Mouse (Mus musculus) left cerebral cortex, postnatal 25 days (tissue): ENCODE measurements at regions not wholly inside any gene's neighbourhood (a gene's known extent, or its start where the extent isn't known, plus 50 kb on each side); places are given as distances from the start of the nearest gene placed in this dataset.
A peak's percentile ranks its signal among the peaks of the same experiment; 100 is the strongest.
"Not testable (repeated sequence)": the region's sequence is repeated elsewhere in the genome, so short reads cannot be mapped to it uniquely, and the experiment has no call there.

Experiments used
- DNase-seq, 2 experiments: peaks; one replicate each; pipeline ENCODE4 v3.0.0; 2022; ENCODE audit warnings: low spot score in 2 of 2, mixed read lengths in 1 of 2
- intact Hi-C: fragments of 180-260 bp; cut with DNase I; formaldehyde crosslinking; loops from one replicate; pipeline ENCODE4 v1.15.1; 2025

DNA sequence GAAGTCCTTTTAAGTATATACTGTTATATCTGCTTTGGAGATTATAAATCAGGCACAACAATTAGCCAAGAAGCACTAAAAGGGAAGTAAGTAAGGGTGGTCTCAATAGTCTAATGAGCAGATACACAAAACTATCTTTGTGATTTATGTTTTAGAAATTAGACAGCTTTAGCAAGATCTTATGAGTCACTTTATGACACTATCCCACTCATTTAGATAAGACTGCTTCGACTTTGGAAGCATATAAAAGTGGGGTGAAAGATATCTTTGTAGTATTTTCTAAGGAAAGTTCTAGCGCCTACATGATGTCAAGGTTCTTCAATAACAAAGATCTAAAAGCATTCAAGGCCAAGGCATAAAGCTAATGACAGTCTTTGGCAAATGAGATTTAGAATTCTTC lies 214.5 kb upstream of the Slc7a11 start:
- DNase-seq, result no peak
- intact Hi-C loops, result no loop called here

DNA sequence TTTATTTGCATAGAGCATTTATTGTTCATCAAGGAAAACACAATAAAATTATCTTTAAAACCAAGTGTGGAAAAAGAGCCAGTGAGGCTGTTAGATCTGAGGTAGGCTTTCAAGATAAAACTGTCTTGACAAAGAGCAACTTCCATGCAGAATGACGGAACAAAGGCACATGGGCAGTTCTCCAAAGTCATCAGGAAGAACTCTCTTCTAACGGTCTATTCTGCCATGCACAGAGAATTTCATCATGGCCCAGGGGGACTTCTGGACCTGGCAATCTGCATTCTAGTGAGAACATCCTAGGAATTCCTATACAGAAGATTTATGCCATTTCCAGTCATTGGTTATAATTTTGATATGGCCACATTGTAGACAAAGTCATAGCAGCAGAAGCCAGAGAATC lies 211.0 kb upstream of the Slc7a11 start:
- intact Hi-C loops, result no loop called here

DNA sequence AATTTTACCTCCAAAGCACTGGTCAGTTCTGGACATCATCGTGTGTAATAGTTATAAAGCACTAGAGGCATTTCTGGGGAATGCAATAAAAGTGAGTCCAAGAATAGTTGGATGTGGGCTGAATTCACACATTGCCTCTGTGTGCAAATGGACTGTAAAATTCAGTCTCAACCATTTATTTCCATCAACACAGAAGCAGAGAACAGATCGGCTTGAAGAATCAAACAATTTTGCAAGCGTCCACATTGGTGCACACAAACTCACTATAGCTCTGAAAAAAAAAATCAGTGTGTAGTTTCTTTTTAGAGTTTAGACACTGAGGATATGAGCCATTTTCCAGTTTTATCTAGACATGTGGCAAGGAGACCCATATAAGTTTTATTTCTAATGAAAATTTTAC lies 208.9 kb upstream of the Slc7a11 start:
- intact Hi-C loops, result no loop called here
- peak in 1 of 2 experiments; percentile 60 for DNase-seq

More for the DNA sequence above, 211.0 kb upstream of the Slc7a11 start:
- DNase-seq, result no peak

- no peak for DNase-seq
- intact Hi-C loops, result no loop called here
Measured at GRCm38 (mm10) chr3:50643068-50643467, 199.7 kb upstream of the Slc7a11 start.

DNA sequence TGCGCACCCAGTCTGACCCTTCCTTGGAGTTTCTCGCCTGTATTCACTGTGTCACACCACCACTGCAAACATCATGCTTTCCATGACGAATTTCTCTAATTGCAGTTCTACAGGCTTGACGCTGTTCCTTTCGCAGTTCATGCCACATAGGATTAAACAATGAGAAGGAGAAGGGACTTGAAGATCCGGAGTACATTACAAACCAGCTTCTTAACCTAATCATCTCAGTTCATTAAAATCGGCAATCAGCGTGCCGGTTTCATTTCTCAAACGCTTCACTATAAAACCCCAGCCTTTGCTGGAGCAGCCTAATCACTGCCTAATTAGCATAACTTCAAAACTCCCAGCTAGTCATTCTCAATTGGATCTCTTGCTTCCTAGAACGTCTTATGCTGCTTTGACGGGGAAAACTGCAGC lies 196.5 kb upstream of the Slc7a11 start:
- intact Hi-C loops, result no loop called here
- DNase-seq, result peak in 1 of 2 experiments; percentile 11

- no peak for DNase-seq
- intact Hi-C loops, result no loop called here
Measured at GRCm38 (mm10) chr3:50634457-50635075, 191.2 kb upstream of the Slc7a11 start.

DNA sequence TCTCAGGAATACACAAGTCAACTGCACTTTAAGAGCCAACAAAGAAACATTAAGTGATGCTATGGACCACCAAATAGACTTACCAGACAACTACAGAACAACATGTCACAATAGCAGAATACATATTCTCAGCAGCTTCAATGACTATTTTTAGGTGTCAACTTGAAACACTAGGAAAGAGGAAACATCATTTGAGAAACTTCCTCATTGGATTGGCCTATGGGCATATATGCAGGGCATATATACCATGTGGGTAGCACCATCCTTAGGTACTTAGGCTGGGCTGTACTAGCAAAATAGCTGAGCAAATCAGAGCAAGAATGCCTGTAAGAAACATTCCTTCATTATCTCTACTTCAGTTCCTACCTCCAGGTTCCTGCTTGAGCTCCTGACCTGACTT lies 187.9 kb upstream of the Slc7a11 start:
- intact Hi-C loops, result no loop called here
- DNase-seq, result no peak

GRCm38 (mm10) chr3:50628092-50628696 lies 184.8 kb upstream of the Slc7a11 start:
- DNase-seq, result no peak
- intact Hi-C loops, result no loop called here

DNA sequence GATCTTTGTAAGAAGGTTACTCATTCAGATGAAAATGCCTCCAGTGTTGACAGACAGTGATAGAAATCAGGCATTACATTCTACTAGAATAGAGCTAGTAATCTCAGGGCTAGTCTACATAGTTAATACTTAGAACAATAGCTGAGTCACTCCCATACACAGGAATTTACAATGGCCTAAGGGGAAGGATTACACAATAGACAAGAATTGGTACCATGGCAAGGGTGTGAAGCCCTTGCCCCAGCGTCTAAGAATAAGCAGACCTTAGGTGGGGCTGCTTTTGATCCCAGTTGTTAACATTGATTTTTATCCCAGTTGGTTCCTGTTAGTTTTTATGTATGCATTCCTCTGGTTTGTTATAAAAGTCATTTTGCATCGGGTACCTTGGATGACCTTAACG lies 177.8 kb upstream of the Slc7a11 start:
- intact Hi-C loops, DNase-seq: not testable (repeated sequence)

DNA sequence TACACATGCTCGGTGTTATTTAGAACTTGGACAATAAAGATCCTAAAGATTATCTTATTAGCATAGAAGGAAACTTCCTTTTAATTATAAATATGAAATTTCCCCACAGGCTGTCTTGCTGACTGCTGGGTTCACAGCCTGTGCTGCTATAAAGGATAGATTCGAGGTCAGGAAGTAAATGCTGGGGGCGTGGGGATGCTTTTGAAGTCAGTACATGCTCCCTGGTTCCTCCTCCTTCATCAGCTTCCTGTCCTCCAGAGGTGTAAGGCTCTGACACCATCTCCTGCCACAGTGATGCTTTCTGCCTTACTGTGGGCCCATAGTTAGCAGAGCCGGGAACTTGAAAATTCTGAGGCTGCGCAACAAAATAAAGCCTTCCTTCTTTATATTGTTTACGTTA lies 175.6 kb upstream of the Slc7a11 start:
- intact Hi-C loops, result no loop called here
- no peak for DNase-seq

- DNase-seq, result no peak
Measured at GRCm38 (mm10) chr3:50615384-50616285, 172.2 kb upstream of the Slc7a11 start.

DNA sequence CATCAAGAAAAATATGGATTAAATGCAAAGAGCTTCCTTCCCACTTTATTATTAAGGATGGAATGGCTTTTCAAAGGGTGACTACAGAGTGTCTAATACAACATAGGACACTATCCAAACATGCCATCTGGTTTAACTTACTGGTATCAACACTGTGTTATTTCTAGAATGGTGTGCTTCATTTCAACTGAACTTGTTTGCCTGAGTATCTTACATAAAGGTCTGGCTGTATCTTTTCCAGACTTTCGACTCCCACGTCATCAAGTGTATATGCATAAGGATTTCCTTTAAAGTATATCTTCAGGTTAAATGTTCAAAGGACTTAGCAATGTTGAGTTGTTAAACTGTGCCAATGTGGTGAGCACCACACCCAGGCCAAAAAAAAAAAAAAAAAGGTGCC lies 169.6 kb upstream of the Slc7a11 start:
- intact Hi-C loops, result loop anchor here (5.0 kb wide), 1 partner anchor 151 kb away; no protein-coding TSS in a partner anchor
- peak; percentile 32 to 81 for DNase-seq

More at GRCm38 (mm10) chr3:50615384-50616285, 172.2 kb upstream of the Slc7a11 start:
- intact Hi-C loops, result no loop called here

- intact Hi-C loops, result loop anchor here (5.0 kb wide), 1 partner anchor 147 kb away; no protein-coding TSS in a partner anchor
- DNase-seq, result no peak
Measured at GRCm38 (mm10) chr3:50609341-50610012, 166.1 kb upstream of the Slc7a11 start.

- intact Hi-C loops, result no loop called here
- DNase-seq, result no peak
Measured at GRCm38 (mm10) chr3:50607736-50608135, 164.3 kb upstream of the Slc7a11 start.

DNA sequence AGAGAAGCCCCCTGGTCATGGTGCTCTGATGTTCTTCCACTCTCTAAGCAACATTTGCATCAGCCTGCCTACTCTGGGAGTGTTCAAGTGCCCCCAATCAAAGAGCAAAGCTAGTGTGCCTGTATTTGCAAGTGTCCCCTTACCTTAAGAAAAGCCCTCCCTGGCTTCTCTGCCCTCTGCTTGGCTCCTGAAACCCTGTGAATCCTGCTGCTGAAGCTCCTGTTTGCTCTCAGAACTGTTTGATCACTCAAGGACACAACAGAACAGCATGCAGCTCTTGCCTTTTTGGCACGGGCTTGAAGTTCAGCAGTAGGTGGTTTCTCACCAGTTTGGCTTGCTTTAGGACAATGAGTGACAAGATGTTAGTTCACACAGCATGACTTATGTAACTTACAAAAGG lies 163.6 kb upstream of the Slc7a11 start:
- intact Hi-C loops, result no loop called here
- peak in 1 of 2 experiments; percentile 16 for DNase-seq

DNA sequence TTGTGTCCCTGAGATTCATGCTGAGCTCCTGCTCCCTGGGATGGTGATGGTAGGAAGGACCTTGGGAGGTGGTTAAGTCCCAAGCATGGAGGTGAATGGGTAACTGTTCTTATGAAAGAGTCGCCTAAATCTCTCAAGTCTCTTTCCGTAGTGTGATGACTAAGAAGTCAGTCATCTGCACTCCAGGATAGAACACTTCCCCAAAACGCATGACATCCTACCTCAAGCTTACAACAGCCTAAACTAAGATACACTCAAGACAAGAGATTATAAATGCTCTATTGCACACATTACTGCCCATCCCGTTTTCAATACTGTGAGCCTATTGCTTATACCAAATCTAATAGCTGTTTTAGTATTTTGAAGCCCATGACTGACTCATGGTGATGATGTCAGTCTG lies 162.3 kb upstream of the Slc7a11 start:
- intact Hi-C loops, result no loop called here
- no peak for DNase-seq

DNA sequence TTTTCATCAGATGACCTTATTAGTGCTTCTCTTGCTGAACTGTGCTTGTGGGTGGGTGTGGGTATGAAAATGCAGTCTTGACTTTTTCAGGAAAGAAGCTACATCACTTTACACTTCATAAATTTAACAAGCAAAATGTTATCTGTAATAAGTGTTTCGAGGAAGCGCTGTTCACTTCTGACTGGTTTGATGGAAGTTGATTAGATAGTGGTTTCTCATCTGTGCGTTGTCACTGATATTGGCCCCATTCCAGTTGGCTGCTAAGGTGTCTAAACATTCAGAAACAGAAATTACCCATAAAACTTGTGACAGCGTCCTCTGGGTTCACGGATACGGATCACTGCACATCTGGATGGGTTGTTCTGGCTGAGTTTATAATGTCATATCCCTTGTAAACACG lies 159.8 kb upstream of the Slc7a11 start:
- intact Hi-C loops, result no loop called here
- DNase-seq, result no peak

GRCm38 (mm10) chr3:50595732-50596131 lies 152.3 kb upstream of the Slc7a11 start:
- DNase-seq, result no peak
- intact Hi-C loops, result no loop called here

GRCm38 (mm10) chr3:50584323-50584722 lies 140.9 kb upstream of the Slc7a11 start:
- DNase-seq, result no peak
- intact Hi-C loops, result no loop called here

GRCm38 (mm10) chr3:50583475-50583874 lies 140.1 kb upstream of the Slc7a11 start:
- intact Hi-C loops, result no loop called here
- no peak for DNase-seq
